Mouse (Mus musculus) heart, adult 8-10 months (tissue): ENCODE measurements around the gene Tnfsf10. TPM values are rescaled to one million over a fixed set of nuclear protein-coding genes. Genes with fewer than 3 reads are reported as not detected.

Source experiments
- DNase-seq: peaks from one replicate; pipeline ENCODE4 v3.0.0; 2022; ENCODE audit warnings: low spot score
- total RNA-seq, 4 experiments: library from RNA; stranded (reverse); gene quantifications; 2 replicates each; pipeline ENCODE4 v1.2.4; 2022

The Tnfsf10 gene
- total RNA-seq, 4 experiments from 2014 or later = 7.8 to 9.9 (median 9.6) TPM

- DNase-seq = no peak
Observed at GRCm38 (mm10) chr3:27370582-27371275, 53.9 kb downstream of the Tnfsf10 start.

GRCm38 (mm10) chr3:27371276-27371621 is 54.4 kb downstream of the Tnfsf10 start, which contains the start of gene Ghsr:
Gene Ghsr (plus strand): TSS chr3:27371351.
- no peak for DNase-seq

- no peak for DNase-seq
Observed at GRCm38 (mm10) chr3:27371725-27372650, 55.2 kb downstream of the Tnfsf10 start.

GRCm38 (mm10) chr3:27374396-27374795 is 57.6 kb downstream of the Tnfsf10 start:
- DNase-seq = no peak

- no peak for DNase-seq
Observed at GRCm38 (mm10) chr3:27377935-27378334, 61.1 kb downstream of the Tnfsf10 start.

- DNase-seq = no peak
Observed at GRCm38 (mm10) chr3:27384836-27385235, 68.0 kb downstream of the Tnfsf10 start.

GRCm38 (mm10) chr3:27389923-27390322 is 73.1 kb downstream of the Tnfsf10 start:
- no peak for DNase-seq

Other genes with a start within 250 kb of the Tnfsf10 start
- gene Ect2, start 163.2 kb upstream of the Tnfsf10 start, total RNA-seq = under 1 TPM; 0.12 to 0.43 (median 0.29) TPM
- 100 to 1,000 TPM; 183 to 266 (median 229) TPM for gene Nceh1, start 134.1 kb upstream of the Tnfsf10 start, total RNA-seq
- gene Ghsr, start 54.3 kb downstream of the Tnfsf10 start, total RNA-seq = not detected